Mouse (Mus musculus) embryonic facial prominence, embryonic 11.5 days (tissue): ENCODE data around the gene Gm10801. TPM values are rescaled to one million over a fixed set of nuclear protein-coding genes. Genes with fewer than 3 reads are reported as not detected.
"Not testable (repeated sequence)": the region's sequence is repeated elsewhere in the genome, so short reads cannot be mapped to it uniquely, and the experiment has no call there.

Experiments used
- ATAC-seq: fragments of 200-750 bp; cut with Nextera tagmentation; replicated peaks from 2 replicates; pipeline ENCODE4 v1.8.0; 2017; ENCODE audit warnings: low read depth; ENCODE audit not compliant: insufficient number of reproducible peaks, low FRiP score, low TSS enrichment
- DNase-seq: peaks from one replicate; pipeline ENCODE4 v3.0.0-alpha.2; 2015; ENCODE audit warnings: low spot score
- H3K27ac ChIP-seq: fragments of 300-500 bp; sonication (generic); replicated peaks from 2 replicates; pipeline ENCODE4 v1.5.1; 2014; ENCODE audit warnings: mild to moderate bottlenecking, low read depth, low read length, control low read depth
- H3K27me3 ChIP-seq: fragments of 300-500 bp; sonication (generic); 2 replicates; pipeline ENCODE4 v1.6.1; 2014; ENCODE audit warnings: mild to moderate bottlenecking, low read length, moderate library complexity, mixed read lengths; ENCODE audit not compliant: control insufficient read depth, insufficient read depth
- H3K36me3 ChIP-seq: fragments of 300-500 bp; sonication (generic); replicated peaks from 2 replicates; pipeline ENCODE4 v1.6.1; 2014; ENCODE audit warnings: low read depth, mild to moderate bottlenecking, low read length, moderate library complexity, mixed read lengths; ENCODE audit not compliant: control insufficient read depth, insufficient read depth
- H3K4me1 ChIP-seq: fragments of 300-500 bp; sonication (generic); 2 replicates; pipeline ENCODE4 v1.6.1; 2014; ENCODE audit warnings: low read length, mixed read lengths; ENCODE audit not compliant: control insufficient read depth, insufficient read depth
- H3K4me2 ChIP-seq: fragments of 300-500 bp; sonication (generic); 2 replicates; pipeline ENCODE4 v1.6.1; 2014; ENCODE audit warnings: low read depth, mild to moderate bottlenecking, control low read depth, low read length, moderate library complexity
- H3K4me3 ChIP-seq: fragments of 300-500 bp; sonication (generic); 2 replicates; pipeline ENCODE4 v1.5.1; 2014; ENCODE audit warnings: low read depth, low read length, control low read depth
- H3K9ac ChIP-seq: fragments of 300-500 bp; sonication (generic); replicated peaks from 2 replicates; pipeline ENCODE4 v1.6.1; 2014; ENCODE audit warnings: mild to moderate bottlenecking, control low read depth, low read length
- H3K9me3 ChIP-seq: fragments of 300-500 bp; sonication (generic); replicated peaks from 2 replicates; pipeline ENCODE4 v1.6.1; 2016; ENCODE audit warnings: mild to moderate bottlenecking, low read length, inconsistent platforms, mixed read lengths; ENCODE audit not compliant: control insufficient read depth
- WGBS: fragments of 180-500 bp; shearing (Covaris S2); extraction: QIAGEN DNeasy Blood & Tissue Kit; methylation state at CpG from one replicate; pipeline ENCODE4 v1.1.7; 2014; 5-methylcytosine and 5-hydroxymethylcytosine counted together
- polyA plus RNA-seq: library from polyadenylated mRNA; unstranded; fragments of >200 nt; fragmentation: Nextera tagmentation; extraction: Ambion mirVana; gene quantifications from 2 replicates; pipeline ENCODE4 v1.2.1, GENCODE M21; 2014

Gm10801 gene
- not detected in 2 replicates for polyA plus RNA-seq

DNA sequence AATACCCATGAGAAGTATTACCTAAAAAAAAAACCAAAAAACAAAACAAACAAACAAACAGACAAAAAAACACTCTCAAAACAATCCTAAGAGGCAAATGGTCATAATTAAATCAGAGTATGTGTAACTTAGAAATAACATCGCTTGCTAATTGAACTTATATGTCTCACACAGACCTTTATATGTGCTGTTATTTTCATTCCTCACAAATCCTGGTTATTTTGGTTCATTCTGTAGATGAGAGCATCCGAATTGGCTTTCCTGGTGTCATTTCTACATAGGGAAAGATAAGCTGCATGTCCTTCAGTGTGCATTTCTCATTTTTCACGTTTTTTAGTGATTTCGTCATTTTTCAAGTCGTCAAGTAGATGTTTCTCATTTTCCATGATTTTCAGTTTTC is at the start of gene Gm10801:
Gm10801 (plus strand) TSS at position 301 of the 400 bp plus-strand sequence.
- H3K27me3 ChIP-seq, H3K9me3 ChIP-seq, ATAC-seq, H3K36me3 ChIP-seq, H3K4me1 ChIP-seq, H3K4me2 ChIP-seq, H3K9ac ChIP-seq, H3K27ac ChIP-seq, DNase-seq, H3K4me3 ChIP-seq: not testable (repeated sequence)
- WGBS, result 73% methylated on average over 4 of the region's 5 CpGs

DNA sequence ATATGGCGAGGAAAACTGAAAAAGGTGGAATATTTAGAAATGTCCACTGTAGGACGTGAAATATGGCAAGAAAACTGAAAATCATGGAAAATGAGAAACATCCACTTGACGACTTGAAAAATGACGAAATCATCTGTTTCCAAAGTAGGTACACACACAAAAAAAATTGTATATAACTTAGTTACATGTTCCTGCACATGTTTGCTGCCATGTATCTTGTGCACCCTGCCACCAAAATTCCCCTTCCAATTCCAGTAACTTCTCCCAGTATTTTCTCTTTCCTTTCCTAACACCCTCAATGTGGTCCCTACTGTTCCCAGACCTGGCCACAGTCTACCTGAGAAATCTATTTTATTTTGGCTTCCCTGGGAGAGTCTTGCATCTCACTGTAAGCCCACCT is 5.2 kb downstream of the Gm10801 start, which contains the start of gene Gm10800:
Gm10800 (minus strand) TSS at position 101 of the 400 bp plus-strand sequence.
- H3K4me1 ChIP-seq, H3K27ac ChIP-seq, H3K4me3 ChIP-seq, H3K9me3 ChIP-seq, H3K36me3 ChIP-seq, H3K4me2 ChIP-seq, H3K27me3 ChIP-seq, ATAC-seq, DNase-seq, H3K9ac ChIP-seq: not testable (repeated sequence)
- WGBS, result 84% methylated on average over 4 of the region's 4 CpGs

DNA sequence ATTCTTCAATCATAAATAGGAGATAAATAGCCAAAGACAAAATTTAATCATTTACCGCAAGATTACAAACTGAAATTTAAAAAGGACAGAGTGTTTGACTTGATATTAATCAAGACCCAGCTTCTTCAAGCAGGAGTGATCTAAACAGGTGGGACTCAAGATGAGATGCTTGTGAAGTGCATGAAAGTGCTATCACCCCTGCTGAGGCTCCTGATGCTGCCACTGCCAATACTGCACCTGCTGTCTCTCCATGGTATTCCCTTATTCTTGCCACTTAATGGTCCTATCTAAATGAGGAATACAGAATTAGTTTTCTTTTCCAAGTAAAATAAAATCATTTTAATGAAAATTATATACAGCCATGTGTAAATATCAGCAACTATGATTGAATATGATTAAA is 35.5 kb downstream of the Gm10801 start:
- no peak overlapping the region for H3K4me2 ChIP-seq
- H3K27me3 ChIP-seq, result no peaks in the 10 kb centered on the region
- H3K4me1 ChIP-seq, result no peaks in the 10 kb centered on the region
- 100% methylated on average over 1 of the region's 1 CpGs for WGBS
- no peaks in the 10 kb centered on the region for H3K9me3 ChIP-seq
- H3K27ac ChIP-seq, result no peak overlapping the region
- no peak for DNase-seq
- no peak overlapping the region for H3K4me3 ChIP-seq
- H3K9ac ChIP-seq, result no peak overlapping the region
- ATAC-seq, result no peak
- no peaks in the 10 kb centered on the region for H3K36me3 ChIP-seq

Other genes starting within 250 kb of the Gm10801 start
- not detected in 2 replicates for gene Gm10800, start 5.1 kb downstream of the Gm10801 start, polyA plus RNA-seq